Mouse (Mus musculus) urinary bladder, postnatal 25 days (tissue): Measurements from ENCODE around the gene Chst12.

Experiments used
- DNase-seq: peaks from one replicate; pipeline ENCODE4 v3.0.0; 2022; ENCODE audit warnings: low spot score

Chst12 gene

GRCm38 (mm10) chr5:140517921-140518230, 12.5 kb downstream of the Chst12 start:
- DNase-seq, result no peak

DNA sequence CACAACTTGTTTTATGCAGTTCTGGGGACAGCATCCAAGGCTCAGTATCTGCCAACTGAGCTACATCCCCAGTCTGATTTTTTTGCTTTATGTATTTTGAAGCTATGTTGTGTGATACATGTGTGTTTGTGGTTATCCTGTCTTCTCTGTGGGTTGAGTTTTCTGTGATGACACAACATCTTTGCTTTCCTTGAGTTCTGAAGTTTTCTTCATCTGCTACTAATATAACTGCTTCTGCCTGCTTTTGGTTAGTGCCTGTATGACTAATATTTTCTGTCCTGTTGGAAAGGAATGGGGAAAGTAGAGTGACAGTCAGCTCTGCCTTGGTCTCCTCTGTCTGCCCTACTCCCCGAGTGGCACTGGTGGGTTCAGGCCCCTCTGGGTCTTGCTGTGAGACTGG, 15.8 kb downstream of the Chst12 start:
- DNase-seq, result no peak

GRCm38 (mm10) chr5:140526754-140527153, 21.4 kb downstream of the Chst12 start:
- DNase-seq, result no peak

- no peak for DNase-seq
Observed at GRCm38 (mm10) chr5:140538111-140538683, 32.8 kb downstream of the Chst12 start.

GRCm38 (mm10) chr5:140540106-140540505, 34.8 kb downstream of the Chst12 start:
- DNase-seq, result peak; percentile 85

GRCm38 (mm10) chr5:140542811-140543575, 37.6 kb downstream of the Chst12 start:
- DNase-seq, result no peak

DNA sequence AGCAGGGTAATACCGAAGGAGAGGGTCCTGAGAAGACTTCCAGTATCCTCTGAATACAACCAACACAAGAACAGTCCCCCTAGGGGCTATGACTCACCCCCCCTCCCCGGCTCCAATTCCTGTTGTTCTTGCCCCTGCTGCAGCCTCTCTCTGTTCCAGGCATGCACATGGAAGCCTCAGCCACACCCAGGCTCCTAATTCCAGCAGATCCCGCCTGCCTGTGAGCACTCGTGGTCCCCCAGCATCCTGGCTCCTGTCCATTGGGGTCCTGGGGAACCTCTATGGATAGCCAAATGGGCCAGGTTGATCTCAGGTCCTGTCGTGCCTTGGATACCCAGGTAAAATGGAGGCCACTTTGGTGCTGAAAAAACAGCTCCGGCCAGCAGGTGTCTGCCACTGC, 40.3 kb downstream of the Chst12 start:
- no peak for DNase-seq

DNA sequence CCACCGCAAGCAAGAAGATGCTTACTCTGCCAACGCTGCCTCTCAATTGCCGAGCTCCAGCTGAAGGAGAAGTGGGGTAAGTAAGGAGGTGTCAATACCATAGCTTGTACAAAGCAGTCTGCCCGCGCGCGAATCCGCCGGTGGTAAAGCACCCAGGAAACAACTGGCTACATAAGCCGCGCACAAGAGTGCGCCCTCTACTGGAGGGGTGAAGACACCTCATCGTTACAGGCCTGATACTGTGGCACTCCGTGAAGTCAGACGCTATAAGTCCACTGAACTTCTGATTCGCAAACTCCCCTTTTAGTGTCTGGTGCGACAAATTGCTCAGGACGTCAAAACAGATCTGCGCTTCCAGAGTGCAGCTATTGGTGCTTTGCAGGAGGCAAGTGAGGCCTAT, 41.0 kb downstream of the Chst12 start:
- no peak for DNase-seq

DNA sequence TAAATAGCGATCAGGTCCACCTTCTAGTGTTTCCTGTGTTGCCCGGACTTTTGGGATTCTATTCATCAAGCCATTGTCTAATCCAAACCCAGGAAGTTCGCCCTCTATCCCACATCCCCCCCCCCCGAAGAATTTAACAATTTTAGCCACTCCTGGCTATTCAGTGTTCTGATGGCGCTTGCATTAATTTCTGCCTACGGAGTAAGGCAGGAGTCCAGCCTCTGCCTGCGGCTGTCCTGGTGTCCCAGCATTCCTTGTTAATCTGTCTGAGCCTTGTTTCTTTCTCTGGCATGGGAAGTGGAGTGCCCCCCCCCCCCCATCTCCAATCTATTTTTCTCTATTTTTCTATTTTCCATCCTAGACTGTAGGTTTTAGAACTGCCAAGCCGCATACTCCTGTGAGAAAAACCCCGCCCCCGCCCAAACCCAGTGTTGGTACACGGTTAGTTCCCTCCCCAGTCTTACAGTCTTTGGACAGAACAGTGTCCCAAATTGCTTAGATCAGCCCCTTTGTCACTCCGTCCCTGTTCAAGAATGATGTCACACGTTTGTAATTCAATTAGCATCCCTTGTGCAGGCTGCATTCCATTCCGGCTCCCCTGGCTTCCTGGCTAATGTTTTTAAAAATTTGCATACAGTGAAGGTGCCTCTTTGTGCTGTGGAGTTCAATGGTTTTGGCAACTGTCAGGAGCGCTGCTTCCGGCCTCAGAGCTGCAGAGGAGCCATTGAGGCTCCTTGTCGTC, 44.1 kb downstream of the Chst12 start:
- no peak for DNase-seq

DNA sequence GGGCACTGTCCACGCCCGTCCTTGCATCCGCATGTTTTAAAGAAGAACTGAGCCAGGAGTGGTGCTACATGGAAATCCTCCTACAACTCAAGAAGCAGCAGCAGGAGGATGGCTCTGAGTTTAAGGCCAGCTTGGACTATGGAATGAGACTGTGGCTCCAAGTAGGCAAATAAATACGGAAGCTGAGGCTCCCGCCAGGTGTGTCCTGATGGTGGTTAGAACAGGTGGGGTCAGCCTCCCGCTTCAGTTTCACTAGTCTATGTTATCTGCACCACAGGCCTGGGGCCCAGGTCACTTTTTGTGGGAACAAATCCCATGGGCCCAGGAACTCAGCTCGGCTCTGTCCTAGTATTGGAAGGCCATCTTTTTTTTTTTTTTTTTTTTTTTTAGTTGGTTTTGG, 48.4 kb downstream of the Chst12 start:
- DNase-seq, result no peak

DNA sequence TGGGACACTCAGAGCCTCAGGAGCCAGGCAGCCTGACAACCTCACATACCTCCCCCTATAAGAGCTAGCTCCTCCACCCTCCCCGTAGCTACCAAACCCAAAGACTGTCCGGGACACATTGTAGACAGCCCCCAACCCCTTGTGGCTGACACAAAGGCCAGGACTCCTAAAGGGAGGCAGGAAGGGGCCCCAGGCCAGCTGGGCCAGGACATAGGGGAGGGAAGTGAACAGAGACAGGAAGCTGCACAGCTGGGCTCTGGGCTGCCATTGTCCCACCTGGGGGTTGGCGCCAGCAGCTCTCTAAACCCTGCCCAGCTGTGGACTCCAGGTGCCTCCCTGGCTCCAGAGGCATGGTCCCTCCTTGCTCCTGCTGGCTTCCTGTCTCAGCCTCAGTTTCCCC, 51.5 kb downstream of the Chst12 start:
- no peak for DNase-seq

DNA sequence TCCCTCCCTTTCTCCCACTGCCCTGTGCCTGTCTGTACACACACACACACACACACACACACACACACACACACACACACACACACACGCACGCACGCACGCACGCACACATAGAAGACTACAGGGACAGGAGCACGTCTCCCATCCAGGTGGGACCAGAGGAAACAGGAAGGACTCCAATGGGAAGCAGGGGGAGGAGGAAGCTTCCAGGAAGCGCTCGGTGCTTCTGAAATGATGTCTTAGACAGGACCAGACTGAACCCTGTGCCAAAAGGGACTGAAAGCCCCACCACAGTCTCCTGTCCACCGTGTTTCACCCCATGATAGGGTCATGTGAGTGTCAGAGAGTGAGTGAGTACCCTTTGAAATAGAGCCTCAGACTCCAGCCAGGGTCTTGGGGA, 57.3 kb downstream of the Chst12 start:
- DNase-seq, result no peak

DNA sequence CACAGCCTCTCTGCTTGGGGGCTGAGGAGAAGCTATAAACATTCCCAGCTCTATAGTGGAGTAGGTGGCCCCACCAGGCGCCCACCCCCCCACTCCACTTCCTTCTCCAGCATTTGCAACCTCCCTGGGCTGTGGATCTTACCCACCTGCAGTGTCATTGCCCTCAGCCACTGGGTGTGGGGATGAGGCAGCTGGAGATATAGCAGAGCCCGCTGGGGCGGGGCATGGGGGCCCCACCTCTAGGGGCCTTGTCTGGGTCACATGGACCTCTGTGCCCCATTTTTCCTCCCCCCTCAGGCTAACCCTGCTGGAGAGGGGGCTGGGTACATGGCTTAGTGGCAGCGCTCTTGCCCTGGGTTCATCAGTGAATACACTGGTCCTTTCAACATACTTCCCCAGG, 59.5 kb downstream of the Chst12 start, which contains the start of gene Grifin:
Grifin (minus strand) TSS at position 176 of the 400 bp plus-strand sequence.
- no peak for DNase-seq

- peak; percentile 39 for DNase-seq
Observed at GRCm38 (mm10) chr5:140565451-140565850, 60.1 kb downstream of the Chst12 start.

- peak; percentile 31 for DNase-seq
Observed at GRCm38 (mm10) chr5:140565856-140566255, 60.5 kb downstream of the Chst12 start.

GRCm38 (mm10) chr5:140566271-140566670, 60.9 kb downstream of the Chst12 start:
- DNase-seq, result no peak

GRCm38 (mm10) chr5:140567321-140567720, 62.0 kb downstream of the Chst12 start:
- peak; percentile 65 for DNase-seq

- DNase-seq, result no peak
Observed at GRCm38 (mm10) chr5:140567751-140568150, 62.4 kb downstream of the Chst12 start.

DNA sequence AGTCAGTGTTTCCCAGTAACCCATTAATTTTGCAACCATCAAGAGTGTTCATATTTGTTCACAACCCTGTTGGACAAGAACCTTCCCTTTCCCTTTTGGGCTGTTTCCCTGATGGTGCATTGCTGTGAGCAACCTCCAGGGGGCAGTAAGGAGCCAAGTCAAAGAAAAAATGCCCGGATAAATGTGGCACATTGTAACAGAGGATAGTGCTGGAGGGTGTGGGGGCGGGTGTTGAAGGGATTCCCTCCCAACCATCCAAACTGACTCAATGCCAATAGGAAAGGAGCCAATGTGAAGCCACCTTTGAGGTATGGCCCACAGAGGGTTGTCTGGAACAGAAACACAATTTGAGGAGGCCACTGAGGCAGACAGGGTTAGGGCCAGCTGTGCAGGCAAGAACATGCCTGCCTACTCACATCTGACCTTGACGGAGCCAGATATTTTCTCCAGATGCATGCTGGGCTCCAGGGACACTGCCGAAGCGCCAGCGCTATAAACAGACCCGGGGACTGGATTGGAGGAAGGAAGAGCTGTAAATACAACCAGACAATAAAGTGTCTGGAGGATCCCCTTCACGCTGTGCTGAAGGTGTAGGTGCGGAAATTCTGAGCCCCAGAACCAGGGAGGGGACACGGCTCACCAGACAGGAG, 63.1 kb downstream of the Chst12 start:
- peak; percentile 64 for DNase-seq

DNA sequence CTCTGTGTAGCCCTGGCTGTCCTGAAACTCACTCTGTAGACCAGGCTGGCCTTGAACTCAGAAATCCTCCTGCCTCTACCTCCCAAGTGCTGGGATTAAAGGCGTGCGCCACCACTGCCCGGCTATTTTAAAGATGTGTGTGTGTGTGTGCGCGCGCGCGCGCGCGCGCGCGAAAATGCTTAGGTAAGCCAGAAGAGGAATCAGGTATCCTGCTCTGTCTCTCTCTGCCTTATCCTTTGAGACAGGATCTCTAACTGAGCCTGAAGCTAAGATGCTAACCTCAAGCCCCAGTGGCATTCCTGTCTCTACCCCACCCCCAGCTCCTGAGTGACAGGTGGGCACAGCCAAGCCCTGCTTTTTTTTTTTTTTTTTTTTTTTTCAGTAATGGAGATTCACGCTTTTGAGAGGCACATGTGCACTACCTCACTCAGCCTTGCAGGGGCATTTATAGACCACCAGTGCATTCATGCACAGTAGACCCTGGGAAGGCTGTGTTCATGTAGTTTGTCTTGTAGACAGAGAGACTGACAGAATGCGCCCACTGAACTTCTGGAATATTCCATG, 63.8 kb downstream of the Chst12 start:
- no peak for DNase-seq

DNA sequence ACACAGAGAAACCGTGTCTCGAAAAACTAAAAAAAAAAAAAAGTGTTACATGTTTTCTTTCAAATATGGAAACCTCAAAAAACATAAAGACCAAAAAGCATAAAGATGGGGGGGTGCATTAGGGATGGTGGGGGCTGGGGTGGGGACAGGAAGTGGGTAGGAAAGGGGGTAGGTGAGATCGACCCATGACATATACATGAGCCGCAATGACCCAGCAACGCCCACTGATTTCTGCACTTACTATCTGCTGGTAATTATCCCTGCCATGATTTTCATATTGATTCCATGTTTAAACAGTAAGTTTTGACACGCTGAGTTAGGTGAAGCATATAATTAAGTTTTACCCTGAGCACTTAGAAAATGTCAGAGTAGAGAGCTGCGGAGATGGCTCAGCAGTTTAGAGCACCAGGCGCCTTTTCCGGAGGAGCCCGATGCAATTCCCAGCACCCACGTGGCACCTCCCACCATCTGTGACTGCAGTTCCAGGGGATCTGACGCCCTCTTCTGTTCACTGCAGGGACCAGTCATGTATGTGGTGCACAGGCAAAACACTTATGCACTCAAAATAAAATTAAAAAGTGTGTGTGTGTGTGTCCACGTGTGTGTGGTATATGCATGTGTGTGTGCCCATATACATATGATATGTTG, 65.0 kb downstream of the Chst12 start:
- no peak for DNase-seq

- no peak for DNase-seq
Observed at GRCm38 (mm10) chr5:140571201-140571600, 65.9 kb downstream of the Chst12 start.
